8 mouse cellular contexts compared by ENCODE assay signal in the genomic region with DNA sequence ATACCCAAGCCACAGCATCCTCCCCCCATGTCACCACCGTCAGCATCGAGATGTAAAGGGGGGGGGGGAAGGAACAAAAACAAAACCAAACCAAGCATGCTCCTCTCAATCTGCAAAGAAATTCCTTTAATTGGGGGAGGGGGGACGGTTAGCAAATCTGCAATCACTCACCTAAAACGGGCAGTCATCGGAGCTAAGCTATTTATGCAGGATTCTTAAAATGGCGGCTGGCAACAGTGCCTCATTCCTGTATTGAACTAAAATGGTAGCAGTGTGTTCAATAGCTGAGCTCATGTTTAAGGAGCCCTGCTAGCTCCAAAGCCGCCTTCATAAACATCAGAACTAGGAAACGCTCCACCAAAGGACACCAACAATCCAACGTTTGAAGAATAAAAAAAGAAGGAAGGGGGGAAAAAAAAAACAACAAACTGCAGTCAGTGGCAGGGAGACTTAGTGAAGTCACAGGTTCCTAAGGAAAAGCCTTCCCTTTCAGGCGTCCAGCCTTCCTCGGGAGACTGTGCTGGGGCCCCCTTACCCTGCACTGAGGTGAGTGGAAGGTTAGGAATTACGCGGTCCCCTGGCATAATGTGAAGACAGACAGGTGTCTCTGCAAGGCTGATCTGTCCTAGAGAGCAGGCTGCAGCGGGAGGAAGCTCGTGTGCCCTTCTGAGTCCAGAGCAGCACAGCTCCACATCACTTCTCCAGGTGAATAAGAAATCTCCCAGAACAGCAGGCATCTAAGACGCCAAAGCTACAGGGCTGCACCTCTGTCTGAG. TPM values are rescaled to one million over a fixed set of nuclear protein-coding genes. Genes with fewer than 3 reads are reported as not detected.
DNase-seq lines count a peak whose midpoint lies in the region; ATAC-seq lines count a peak whose summit lies in the region.

No protein-coding gene starts in this region.

- peak overlapping the region; percentile 83 for H3K4me2 ChIP-seq in hindbrain, embryonic 16.5 days (ENCODE audit: low read length)
- peak overlapping the region; percentile 74 for H3K4me2 ChIP-seq in neural tube, embryonic 11.5 days (ENCODE audit: low read depth)

- peak overlapping the region; percentile 41 for H3K4me3 ChIP-seq in hindbrain, embryonic 16.5 days (ENCODE audit: low read length)
- peak overlapping the region; percentile 18; the same call in 1 of the 2 replicates for H3K4me3 ChIP-seq in neural tube, embryonic 11.5 days (ENCODE audit: low read depth, low read length)

- no peaks in the 10 kb centered on the region for H3K9me3 ChIP-seq in hindbrain, embryonic 16.5 days (ENCODE audit: control insufficient read depth, low read length)
- H3K9me3 ChIP-seq in neural tube, embryonic 11.5 days (ENCODE audit: control insufficient read depth, low read length) = no peaks in the 10 kb centered on the region

- no peak for ATAC-seq in hindbrain, embryonic 16.5 days
- ATAC-seq in neural tube, embryonic 11.5 days (ENCODE audit: insufficient read depth, low FRiP score, low TSS enrichment) = no peak

- H3K4me1 ChIP-seq in hindbrain, embryonic 16.5 days (ENCODE audit: control insufficient read depth, insufficient read depth, low read depth, low read length) = peaks cover 93% of the 10 kb centered on the region
- H3K4me1 ChIP-seq in neural tube, embryonic 11.5 days (ENCODE audit: control insufficient read depth, insufficient read depth, low read length) = peaks cover 89% of the 10 kb centered on the region

- peak overlapping the region; percentile 69 for H3K9ac ChIP-seq in hindbrain, embryonic 16.5 days (ENCODE audit: low read depth, low read length)
- H3K9ac ChIP-seq in neural tube, embryonic 11.5 days (ENCODE audit: low read length) = peak overlapping the region; percentile 62

- peak; percentile 36 to 73 for DNase-seq in adrenal gland, adult (ENCODE audit: inconsistent age in 2 of 2, low spot score in 1 of 2)
- DNase-seq in adrenal gland, postnatal 4 days (ENCODE audit: low spot score in 2 of 2) = no peak
- peak; percentile 66 to 83 for DNase-seq in right cerebral cortex, postnatal 10 days (ENCODE audit: low spot score in 2 of 2)
- DNase-seq in right cerebral cortex, postnatal 25 days = no peak
- peak; percentile 37 for DNase-seq in neural tube, embryonic 11.5 days (ENCODE audit: low spot score)
- DNase-seq in spleen, adult 12 weeks (ENCODE audit: low spot score) = no peak
- DNase-seq in thymus, postnatal 0 days (ENCODE audit: low spot score) = no peak

- peak overlapping the region; percentile 100 for H3K27ac ChIP-seq in hindbrain, embryonic 16.5 days (ENCODE audit: low read depth, low read length)
- H3K27ac ChIP-seq in neural tube, embryonic 11.5 days (ENCODE audit: low read depth, low read length) = peak overlapping the region; percentile 98

- no peaks in the 10 kb centered on the region for H3K27me3 ChIP-seq in hindbrain, embryonic 16.5 days (replicated peaks; ENCODE audit: control insufficient read depth, insufficient read depth, low read length)
- no peaks in the 10 kb centered on the region for H3K27me3 ChIP-seq in neural tube, embryonic 11.5 days (ENCODE audit: control insufficient read depth, insufficient read depth, low read length)

- WGBS in hindbrain, embryonic 16.5 days = 9% methylated on average over 16 of the region's 16 CpGs
- 9% methylated on average over 16 of the region's 16 CpGs for WGBS in neural tube, embryonic 11.5 days

- no peaks in the 10 kb centered on the region for H3K36me3 ChIP-seq in hindbrain, embryonic 16.5 days (ENCODE audit: control insufficient read depth, insufficient read depth, low read length)
- H3K36me3 ChIP-seq in neural tube, embryonic 11.5 days (ENCODE audit: control insufficient read depth, insufficient read depth, low read length) = no peaks in the 10 kb centered on the region

RNA-seq across cellular contexts. Expression of gene Zmynd8, which starts 19.2 kb away (rescaled TPM):
- total RNA-seq in adrenal gland, postnatal 4 days (2021) = 10 to 100 TPM; 61.4 to 61.9 TPM
- 64.3 and 66.4 TPM in 2 replicates for polyA plus RNA-seq in hindbrain, embryonic 16.5 days (2015; fragmentation: Nextera tagmentation; extraction: Ambion mirVana)
- polyA plus RNA-seq in neural tube, embryonic 11.5 days (2014; fragmentation: Nextera tagmentation; extraction: Ambion mirVana) = 52.9 and 54.5 TPM in 2 replicates
- polyA plus RNA-seq in thymus, postnatal 0 days (2015; fragmentation: Nextera tagmentation; extraction: Ambion mirVana) = 38.8 and 46.7 TPM in 2 replicates

Comparison
In these comparisons a context has a peak if more than half of its experiments do, and no peak if none do; other contexts are left out.
1. DNase-seq: peak in adrenal gland, adult (2 of 2), right cerebral cortex, postnatal 10 days (2 of 2) and neural tube, embryonic 11.5 days (single experiment); none in adrenal gland, postnatal 4 days (0 of 2), right cerebral cortex, postnatal 25 days (single experiment), spleen, adult 12 weeks (single experiment) and thymus, postnatal 0 days (single experiment).